Comparison of ENCODE assay signal across 30 mouse cellular contexts in genomic region chr1:133208086-133208815, GRCm38 (mm10). TPM values are rescaled to one million over a fixed set of nuclear protein-coding genes. Genes with fewer than 3 reads are reported as not detected.
DNase-seq lines count a peak whose midpoint lies in the region; ATAC-seq and TF ChIP-seq lines count a peak whose summit lies in the region.
"Had no signal": no experiment of that assay in that cellular context is flagged by ENCODE, and none has a peak within 500 bp of the region (broad histone marks: within the 10 kb centered on the region; RNA-seq: fewer than 3 reads in every experiment).

No protein-coding gene starts in this region.

- H3K36me3 ChIP-seq in hindbrain, embryonic 11.5 days (ENCODE audit: control insufficient read depth, insufficient read depth, low read length), result no peaks in the 10 kb centered on the region
- no peaks in the 10 kb centered on the region for H3K36me3 ChIP-seq in hindbrain, embryonic 10.5 days
- H3K36me3 ChIP-seq in midbrain, embryonic 13.5 days, result no peaks in the 10 kb centered on the region
- no peaks in the 10 kb centered on the region for H3K36me3 ChIP-seq in midbrain, postnatal 0 days (ENCODE audit: insufficient read depth, low read length)
- H3K36me3 ChIP-seq: embryonic facial prominence, embryonic 13.5 days; heart, embryonic 13.5 days; hindbrain, embryonic 15.5 days; limb, embryonic 10.5 days; limb, embryonic 15.5 days; liver, embryonic 13.5 days; neural tube, embryonic 12.5 days; stomach, embryonic 15.5 days had no signal

- H3K27me3 ChIP-seq in hindbrain, embryonic 11.5 days (ENCODE audit: control insufficient read depth, insufficient read depth, low read length), result no peaks in the 10 kb centered on the region; the same call in none of the 2 replicates
- H3K27me3 ChIP-seq in hindbrain, embryonic 10.5 days (ENCODE audit: insufficient read depth, poor library complexity, severe bottlenecking), result peaks cover 14% of the 10 kb centered on the region; the same call in 1 of the 2 replicates
- H3K27me3 ChIP-seq in midbrain, embryonic 13.5 days, result no peaks in the 10 kb centered on the region
- no peaks in the 10 kb centered on the region for H3K27me3 ChIP-seq in midbrain, postnatal 0 days (ENCODE audit: insufficient read depth, low read length)
- H3K27me3 ChIP-seq: embryonic facial prominence, embryonic 13.5 days; heart, embryonic 13.5 days; hindbrain, embryonic 15.5 days; limb, embryonic 15.5 days; neural tube, embryonic 12.5 days; Patski; stomach, embryonic 15.5 days had no signal

- H3K9ac ChIP-seq in hindbrain, embryonic 11.5 days (ENCODE audit: low read depth, low read length), result no peak overlapping the region
- no peak overlapping the region for H3K9ac ChIP-seq in midbrain, embryonic 13.5 days (replicated peaks)
- H3K9ac ChIP-seq in midbrain, postnatal 0 days (replicated peaks; ENCODE audit: low read length, poor library complexity, severe bottlenecking), result no peak overlapping the region
- H3K9ac ChIP-seq: embryonic facial prominence, embryonic 13.5 days; heart, embryonic 13.5 days; hindbrain, embryonic 15.5 days; limb, embryonic 15.5 days; liver, embryonic 13.5 days; neural tube, embryonic 12.5 days; stomach, embryonic 15.5 days had no signal

- no peaks in the 10 kb centered on the region for H3K9me3 ChIP-seq in hindbrain, embryonic 11.5 days (ENCODE audit: control insufficient read depth, low read length)
- no peaks in the 10 kb centered on the region for H3K9me3 ChIP-seq in hindbrain, embryonic 10.5 days
- no peaks in the 10 kb centered on the region for H3K9me3 ChIP-seq in midbrain, embryonic 13.5 days
- H3K9me3 ChIP-seq in midbrain, postnatal 0 days (ENCODE audit: low read length), result no peaks in the 10 kb centered on the region
- H3K9me3 ChIP-seq: embryonic facial prominence, embryonic 13.5 days; heart, embryonic 13.5 days; hindbrain, embryonic 15.5 days; limb, embryonic 10.5 days; limb, embryonic 15.5 days; liver, embryonic 13.5 days; megakaryocyte, embryonic 14.5 days; neural tube, embryonic 12.5 days; stomach, embryonic 15.5 days had no signal

- DNase-seq in hindbrain, embryonic 11.5 days (ENCODE audit: low spot score), result no peak
- DNase-seq in hindbrain, embryonic 10.5 days (ENCODE audit: low spot score), result no peak
- DNase-seq in midbrain, postnatal 0 days (ENCODE audit: low spot score), result no peak
- DNase-seq in brain, embryonic 14.5 days (ENCODE audit: low read depth), result peak; percentile 69
- no peak for DNase-seq in left cerebral cortex, postnatal 10 days (ENCODE audit: extremely low spot score in 1 of 2, low spot score in 2 of 2)
- DNase-seq: adrenal gland, postnatal 10 days; B cell, adult 2 months; cerebellum, adult 18-20 months; cerebellum, postnatal 10 days; gastrocnemius, postnatal 10 days; heart, postnatal 10 days; kidney, adult 18-20 months; kidney, postnatal 4 days; liver, embryonic 13.5 days; lung, adult 18-20 months; lung, postnatal 4 days; midbrain, embryonic 14.5 days; right cerebral cortex, postnatal 14 days had no signal

- no peak for TF ChIP-seq CTCF in midbrain, postnatal 0 days (IDR thresholded peaks at IDR 0.05)
- TF ChIP-seq CTCF in brain, embryonic 14.5 days (IDR thresholded peaks at IDR 0.05; ENCODE audit: borderline replicate concordance, extremely low read depth, insufficient read depth, insufficient read length), result no peak

- H3K4me2 ChIP-seq in hindbrain, embryonic 11.5 days (replicated peaks; ENCODE audit: low read depth, low read length), result no peak overlapping the region
- no peak overlapping the region for H3K4me2 ChIP-seq in midbrain, embryonic 13.5 days (replicated peaks)
- H3K4me2 ChIP-seq in midbrain, postnatal 0 days (ENCODE audit: low read depth, low read length, poor library complexity, severe bottlenecking), result no peak overlapping the region
- H3K4me2 ChIP-seq: embryonic facial prominence, embryonic 13.5 days; heart, embryonic 13.5 days; hindbrain, embryonic 15.5 days; limb, embryonic 15.5 days; liver, embryonic 13.5 days; neural tube, embryonic 12.5 days; stomach, embryonic 15.5 days had no signal

- H3K4me1 ChIP-seq in hindbrain, embryonic 11.5 days (replicated peaks; ENCODE audit: control insufficient read depth, insufficient read depth, low read length), result peaks cover 22% of the 10 kb centered on the region
- peaks cover 70% of the 10 kb centered on the region for H3K4me1 ChIP-seq in hindbrain, embryonic 10.5 days (replicated peaks)
- peaks cover 74% of the 10 kb centered on the region for H3K4me1 ChIP-seq in midbrain, embryonic 13.5 days (replicated peaks)
- peaks cover 13% of the 10 kb centered on the region for H3K4me1 ChIP-seq in midbrain, postnatal 0 days (ENCODE audit: insufficient read depth, low read length)
- H3K4me1 ChIP-seq: megakaryocyte, embryonic 14.5 days had no signal

- peak; percentile 18; the same call in 1 of the 2 replicates for ATAC-seq in hindbrain, embryonic 11.5 days (ENCODE audit: low FRiP score)
- ATAC-seq in midbrain, embryonic 13.5 days, result no peak
- no peak for ATAC-seq in midbrain, postnatal 0 days (ENCODE audit: low FRiP score)
- ATAC-seq: lung, postnatal 0 days; Patski had no signal

- H3K4me3 ChIP-seq in hindbrain, embryonic 11.5 days (ENCODE audit: low read depth, low read length), result no peak overlapping the region
- H3K4me3 ChIP-seq in hindbrain, embryonic 10.5 days, result no peak overlapping the region
- no peak overlapping the region for H3K4me3 ChIP-seq in midbrain, embryonic 13.5 days (replicated peaks)
- H3K4me3 ChIP-seq in midbrain, postnatal 0 days (ENCODE audit: low read depth, low read length), result no peak overlapping the region
- H3K4me3 ChIP-seq: embryonic facial prominence, embryonic 13.5 days; heart, embryonic 13.5 days; hindbrain, embryonic 15.5 days; limb, embryonic 10.5 days; limb, embryonic 15.5 days; liver, embryonic 13.5 days; megakaryocyte, embryonic 14.5 days; neural tube, embryonic 12.5 days; stomach, embryonic 15.5 days had no signal

- WGBS in hindbrain, embryonic 11.5 days, result 69% methylated on average over 10 of the region's 11 CpGs
- 78% methylated on average over 11 of the region's 11 CpGs for WGBS in hindbrain, embryonic 10.5 days
- WGBS in midbrain, embryonic 13.5 days, result 56% methylated on average over 11 of the region's 11 CpGs
- WGBS in midbrain, postnatal 0 days, result 63% methylated on average over 11 of the region's 11 CpGs

- intact Hi-C loops in left cerebral cortex, postnatal 10 days (cut with DNase I), result no loop called here

- H3K27ac ChIP-seq in hindbrain, embryonic 11.5 days (ENCODE audit: low read depth, low read length), result no peak overlapping the region
- H3K27ac ChIP-seq in hindbrain, embryonic 10.5 days, result no peak overlapping the region; the same call in 1 of the 2 replicates
- H3K27ac ChIP-seq in midbrain, embryonic 13.5 days, result peak overlapping the region; percentile 4; the same call in 1 of the 2 replicates
- no peak overlapping the region for H3K27ac ChIP-seq in midbrain, postnatal 0 days (ENCODE audit: low read depth, low read length)
- H3K27ac ChIP-seq: embryonic facial prominence, embryonic 13.5 days; heart, embryonic 13.5 days; kidney, postnatal 0 days; limb, embryonic 10.5 days; limb, embryonic 15.5 days; liver, embryonic 13.5 days; neural tube, embryonic 12.5 days; stomach, embryonic 15.5 days had no signal

- no peak for TF ChIP-seq POLR2A in brain, embryonic 14.5 days (IDR thresholded peaks at IDR 0.05; ENCODE audit: borderline replicate concordance, extremely low read depth, insufficient read depth, insufficient read length, poor library complexity, severe bottlenecking)

RNA-seq across cellular contexts. Expression of gene Plekha6, which starts 44.2 kb away (rescaled TPM):
- 14.6 and 22.1 TPM in 2 replicates for polyA plus RNA-seq in hindbrain, embryonic 11.5 days (2014; fragmentation: Nextera tagmentation; extraction: Ambion mirVana)
- 8.8 and 17.4 TPM in 2 replicates for polyA plus RNA-seq in hindbrain, embryonic 10.5 days (2016; fragmentation: Nextera tagmentation; extraction: Ambion mirVana)
- polyA plus RNA-seq in midbrain, embryonic 13.5 days (2015; fragmentation: Nextera tagmentation; extraction: Ambion mirVana), result 25.4 and 28.5 TPM in 2 replicates
- 49.3 and 52.2 TPM in 2 replicates for total RNA-seq in midbrain, postnatal 0 days (2014; rRNA removed)
- 9.4 and 11.9 TPM in 2 replicates for polyA plus RNA-seq in midbrain, postnatal 0 days (2015; fragmentation: Nextera tagmentation; extraction: Ambion mirVana)
- 51.4 and 78.3 TPM in 2 replicates for polyA plus RNA-seq in brain, embryonic 14.5 days (2012; rRNA removed)
- 10 to 100 TPM; 57.2 to 59.3 TPM for total RNA-seq in left cerebral cortex, postnatal 10 days (2021)
